Mouse (Mus musculus): Measurements from ENCODE around the gene Gm10142.

- TF ChIP-seq CTCF (IDR thresholded peaks at IDR 0.05; ENCODE audit: borderline replicate concordance, extremely low read depth, insufficient read depth, insufficient read length) (no peak), POLR2A (IDR thresholded peaks at IDR 0.05; ENCODE audit: borderline replicate concordance, extremely low read depth, insufficient read depth, insufficient read length, poor library complexity, severe bottlenecking) (no peak)
Measured at GRCm38 (mm10) chr10:77709831-77710230, 5.8 kb upstream of the Gm10142 start.

All from brain, embryonic 14.5 days (tissue).